In the genomic region with DNA sequence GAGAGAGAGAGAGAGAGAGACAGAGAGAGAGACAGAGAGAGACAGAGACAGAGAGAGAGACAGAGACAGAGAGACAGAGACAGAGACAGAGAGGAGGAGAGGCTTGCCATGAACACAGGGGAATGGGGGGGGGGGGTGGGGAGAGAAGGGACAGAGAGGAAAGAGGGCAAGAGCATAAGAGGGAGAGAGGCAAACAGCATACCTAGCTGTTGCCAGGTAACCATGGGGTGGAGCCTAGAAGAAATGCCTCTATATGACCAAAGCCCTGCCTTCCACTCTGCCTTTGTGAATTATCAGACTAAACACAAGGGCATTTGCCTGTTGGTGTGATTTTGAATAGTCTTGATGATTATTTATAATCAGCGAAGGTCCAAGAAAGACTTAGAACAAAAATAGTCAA, we compare ENCODE assay signal across 19 mouse cellular contexts.
"Had no signal": no experiment of that assay in that cellular context is flagged by ENCODE, and none has a peak within 500 bp of the region (broad histone marks: within the 10 kb centered on the region; RNA-seq: fewer than 3 reads in every experiment).

No protein-coding gene starts in this region.

- H3K4me1 ChIP-seq: limb, embryonic 10.5 days; limb, embryonic 13.5 days; liver, embryonic 12.5 days; liver, embryonic 15.5 days; midbrain, embryonic 15.5 days had no signal

- H3K4me3 ChIP-seq: layer of hippocampus, adult 2 months; limb, embryonic 10.5 days; limb, embryonic 13.5 days; liver, embryonic 12.5 days; liver, embryonic 15.5 days; midbrain, embryonic 15.5 days; myocyte; neural tube, embryonic 13.5 days had no signal

- H3K9ac ChIP-seq: limb, embryonic 13.5 days; liver, embryonic 12.5 days; liver, embryonic 15.5 days; midbrain, embryonic 15.5 days; neural tube, embryonic 13.5 days had no signal

- H3K27ac ChIP-seq: layer of hippocampus, adult 2 months; limb, embryonic 10.5 days; limb, embryonic 13.5 days; liver, embryonic 12.5 days; liver, embryonic 15.5 days; macrophage; midbrain, embryonic 15.5 days; neural tube, embryonic 13.5 days had no signal

- H3K9me3 ChIP-seq: limb, embryonic 10.5 days; limb, embryonic 13.5 days; liver, embryonic 12.5 days; liver, embryonic 15.5 days; midbrain, embryonic 15.5 days; neural tube, embryonic 13.5 days had no signal

- H3K4me2 ChIP-seq: limb, embryonic 13.5 days; liver, embryonic 12.5 days; liver, embryonic 15.5 days; midbrain, embryonic 15.5 days; neural tube, embryonic 13.5 days had no signal

- ATAC-seq: intestine, embryonic 16.5 days; liver, embryonic 12.5 days; midbrain, embryonic 15.5 days had no signal

- DNase-seq: kidney, adult 18-20 months; kidney, adult 9 months; kidney, postnatal 25 days; layer of hippocampus, adult 9-11 months; liver; lung, adult 2 months; retina, postnatal 1 day; thymus, adult 18-20 months; thymus, postnatal 36 days had no signal

- H3K27me3 ChIP-seq: limb, embryonic 13.5 days; liver, embryonic 12.5 days; liver, embryonic 15.5 days; midbrain, embryonic 15.5 days; neural tube, embryonic 13.5 days had no signal

- H3K36me3 ChIP-seq: limb, embryonic 10.5 days; limb, embryonic 13.5 days; liver, embryonic 12.5 days; liver, embryonic 15.5 days; midbrain, embryonic 15.5 days; neural tube, embryonic 13.5 days had no signal
